Mouse (Mus musculus) heart, adult 2 months (tissue): ENCODE results near the gene Samd1.

Experiments used
- CTCF ChIP-seq: fragments of 200-600 bp; IDR thresholded peaks from 2 replicates; pipeline ENCODE4 v1.8.1; 2022; ENCODE audit warnings: antibody characterized with exemption, mild to moderate bottlenecking, moderate library complexity
- EP300 ChIP-seq: fragments of 200-500 bp; IDR thresholded peaks from 2 replicates; pipeline ENCODE4 v1.6.1; 2011; ENCODE audit warnings: low read depth, low read length, control low read depth; ENCODE audit not compliant: insufficient read depth
- POLR2A ChIP-seq: fragments of 200-500 bp; IDR thresholded peaks from 2 replicates; pipeline ENCODE4 v1.6.1; 2011; ENCODE audit warnings: mild to moderate bottlenecking, low read depth, low read length, control low read depth; ENCODE audit not compliant: insufficient read depth

DNA sequence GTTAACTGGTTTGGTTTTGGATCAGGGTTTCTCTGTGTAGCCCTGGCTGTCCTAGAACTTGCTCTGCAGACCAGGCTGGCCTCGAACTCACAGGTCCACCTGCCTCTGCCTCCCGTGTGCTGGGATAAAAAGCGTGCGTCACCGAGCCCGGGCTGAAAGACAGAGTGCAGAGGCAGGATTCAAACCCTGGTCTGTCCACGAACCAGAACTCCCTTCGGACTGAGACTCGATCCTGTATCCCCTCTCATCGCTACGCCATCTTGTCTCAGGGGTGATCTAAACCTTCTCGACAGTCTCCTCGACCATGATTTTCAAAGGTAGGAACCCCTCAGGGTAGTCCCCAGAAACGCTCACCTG is 42.7 kb upstream of the Samd1 start:
- TF ChIP-seq CTCF: no peak
- TF ChIP-seq POLR2A: no peak
- TF ChIP-seq EP300: no peak
